Mouse (Mus musculus): ENCODE data around the gene Qk.

DNA sequence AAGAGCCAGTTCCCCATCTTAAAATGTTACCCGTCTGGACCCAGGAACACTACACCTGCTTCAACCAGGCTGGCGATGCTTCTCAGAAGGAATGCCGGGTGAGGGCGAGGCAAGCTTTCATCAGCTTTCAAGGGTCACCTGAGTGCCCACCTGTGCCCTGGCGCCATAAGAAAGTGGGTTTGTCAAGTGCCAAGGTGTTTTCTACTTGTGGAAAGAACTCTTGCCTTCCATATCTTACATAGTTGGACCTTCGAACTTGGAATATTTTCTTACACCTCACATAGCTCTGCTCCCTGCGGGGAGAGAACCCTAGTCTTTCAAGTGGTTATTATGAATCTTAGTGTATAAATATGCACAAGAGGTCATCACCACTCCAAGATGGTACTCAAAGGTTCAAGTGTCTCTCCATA is 42.2 kb upstream of the Qk start:
- TF ChIP-seq CEBPB (IDR thresholded peaks at IDR 0.05; ENCODE audit: low read depth) (no peak), CTCF (IDR thresholded peaks at IDR 0.05; ENCODE audit: control insufficient read depth, insufficient read depth, insufficient read length) (no peak)
